Mouse (Mus musculus): ENCODE data around the gene Cep57l1. TPM values are rescaled to one million over a fixed set of nuclear protein-coding genes. Genes with fewer than 3 reads are reported as not detected.

The Cep57l1 gene
- polyA plus RNA-seq, 1 experiment from 2014 or later = 19.7 TPM

GRCm38 (mm10) chr10:41719587-41719986, 90.1 kb downstream of the Cep57l1 start:
- no peaks in the 10 kb centered on the region for H3K27me3 ChIP-seq
- peaks cover 15% of the 10 kb centered on the region for H3K4me1 ChIP-seq
- no peak overlapping the region for H3K27ac ChIP-seq
- no peak overlapping the region for H3K9ac ChIP-seq
- H3K36me3 ChIP-seq = no peaks in the 10 kb centered on the region
- H3K9me3 ChIP-seq (replicated peaks) = no peaks in the 10 kb centered on the region
- H3K4me3 ChIP-seq = no peak overlapping the region
- WGBS = 62% methylated on average over 9 of the region's 9 CpGs
- ATAC-seq (ENCODE audit: low FRiP score) = no peak
- H3K4me2 ChIP-seq (replicated peaks) = no peak overlapping the region

- H3K4me3 ChIP-seq = no peak within 1 kb of the TSS
- WGBS = 43% methylated on average over 15 of the region's 15 CpGs
- H3K27me3 ChIP-seq = no peaks in the 10 kb centered on the region
- no peak within 1 kb of the TSS for H3K9ac ChIP-seq
- peak within 1 kb of the TSS; percentile 30 for H3K4me2 ChIP-seq (replicated peaks)
- H3K9me3 ChIP-seq (replicated peaks) = no peaks in the 10 kb centered on the region
- no peaks in the 10 kb centered on the region for H3K36me3 ChIP-seq
- peaks cover 15% of the 10 kb centered on the region for H3K4me1 ChIP-seq
- 0 out of 2 replicates have a peak within 1 kb of the TSS, but pooled peaks have one; percentile 30 for H3K27ac ChIP-seq
- ATAC-seq (ENCODE audit: low FRiP score) = peak; percentile 66
Observed at GRCm38 (mm10) chr10:41716029-41716897, 93.4 kb downstream of the Cep57l1 start, which contains the start of gene Ccdc162. Gene Ccdc162, minus strand, starts transcription at chr10:41716634.

GRCm38 (mm10) chr10:41715557-41715956, 94.1 kb downstream of the Cep57l1 start:
- 70% methylated on average over 14 of the region's 14 CpGs for WGBS
- no peaks in the 10 kb centered on the region for H3K36me3 ChIP-seq
- ATAC-seq (ENCODE audit: low FRiP score) = no peak
- no peak overlapping the region for H3K9ac ChIP-seq
- no peaks in the 10 kb centered on the region for H3K9me3 ChIP-seq (replicated peaks)
- peaks cover 15% of the 10 kb centered on the region for H3K4me1 ChIP-seq
- H3K4me2 ChIP-seq (replicated peaks) = peak overlapping the region; percentile 30; the same call in 1 of the 2 replicates
- H3K27me3 ChIP-seq = no peaks in the 10 kb centered on the region
- H3K27ac ChIP-seq = no peak overlapping the region
- H3K4me3 ChIP-seq = no peak overlapping the region

- Histone ChIP-seq H3K27me3 (no peaks in the 10 kb centered on the region), H3K9me3 (replicated peaks) (no peaks in the 10 kb centered on the region), H3K4me3 (no peak overlapping the region), H3K4me2 (replicated peaks) (no peak overlapping the region), H3K27ac (no peak overlapping the region), H3K4me1 (peaks cover 9% of the 10 kb centered on the region), H3K9ac (no peak overlapping the region), H3K36me3 (no peaks in the 10 kb centered on the region)
- WGBS = 37% methylated on average over 7 of the region's 7 CpGs
- ATAC-seq (ENCODE audit: low FRiP score) = no peak
Observed at GRCm38 (mm10) chr10:41711467-41711866, 98.2 kb downstream of the Cep57l1 start.

- Histone ChIP-seq H3K36me3 (no peaks in the 10 kb centered on the region), H3K9ac (no peak overlapping the region), H3K9me3 (replicated peaks) (no peaks in the 10 kb centered on the region), H3K27me3 (no peaks in the 10 kb centered on the region), H3K4me1 (peaks cover 2% of the 10 kb centered on the region; the same call in 1 of the 2 replicates), H3K4me2 (replicated peaks) (no peak overlapping the region), H3K4me3 (no peak overlapping the region), H3K27ac (no peak overlapping the region)
- no peak for ATAC-seq (ENCODE audit: low FRiP score)
- WGBS = 95% methylated on average over 8 of the region's 8 CpGs
Observed at GRCm38 (mm10) chr10:41710773-41711172, 98.9 kb downstream of the Cep57l1 start.

GRCm38 (mm10) chr10:41709341-41709740, 100.3 kb downstream of the Cep57l1 start:
- H3K36me3 ChIP-seq = no peaks in the 10 kb centered on the region
- no peak for ATAC-seq (ENCODE audit: low FRiP score)
- H3K27ac ChIP-seq = no peak overlapping the region
- H3K4me3 ChIP-seq = no peak overlapping the region
- no peaks in the 10 kb centered on the region for H3K27me3 ChIP-seq
- 94% methylated on average over 8 of the region's 8 CpGs for WGBS
- H3K4me1 ChIP-seq = no peaks in the 10 kb centered on the region
- no peak overlapping the region for H3K9ac ChIP-seq
- no peaks in the 10 kb centered on the region for H3K9me3 ChIP-seq (replicated peaks)
- H3K4me2 ChIP-seq (replicated peaks) = no peak overlapping the region

- H3K4me2 ChIP-seq (replicated peaks) = no peak overlapping the region
- 82% methylated on average over 5 of the region's 5 CpGs for WGBS
- ATAC-seq (ENCODE audit: low FRiP score) = no peak
Observed at GRCm38 (mm10) chr10:41699669-41700068, 110.0 kb downstream of the Cep57l1 start.

GRCm38 (mm10) chr10:41697040-41697439, 112.6 kb downstream of the Cep57l1 start:
- no peak for ATAC-seq (ENCODE audit: low FRiP score)
- Histone ChIP-seq H3K4me1 (no peaks in the 10 kb centered on the region), H3K27me3 (no peaks in the 10 kb centered on the region), H3K27ac (no peak overlapping the region), H3K9me3 (replicated peaks) (no peaks in the 10 kb centered on the region), H3K4me3 (no peak overlapping the region), H3K9ac (no peak overlapping the region), H3K36me3 (no peaks in the 10 kb centered on the region), H3K4me2 (replicated peaks) (no peak overlapping the region)
- WGBS = 80% methylated on average over 11 of the region's 11 CpGs

More at GRCm38 (mm10) chr10:41699669-41700068, 110.0 kb downstream of the Cep57l1 start:
- H3K9me3 ChIP-seq (replicated peaks) = no peaks in the 10 kb centered on the region
- H3K9ac ChIP-seq = no peak overlapping the region
- H3K27me3 ChIP-seq = no peaks in the 10 kb centered on the region
- no peaks in the 10 kb centered on the region for H3K4me1 ChIP-seq
- no peak overlapping the region for H3K27ac ChIP-seq
- no peak overlapping the region for H3K4me3 ChIP-seq
- H3K36me3 ChIP-seq = no peaks in the 10 kb centered on the region

- Histone ChIP-seq H3K9ac (no peak overlapping the region), H3K4me2 (replicated peaks) (no peak overlapping the region), H3K36me3 (no peaks in the 10 kb centered on the region), H3K27me3 (no peaks in the 10 kb centered on the region; the same call in 1 of the 2 replicates), H3K4me3 (no peak overlapping the region), H3K4me1 (no peaks in the 10 kb centered on the region), H3K9me3 (replicated peaks) (peaks cover 10% of the 10 kb centered on the region), H3K27ac (no peak overlapping the region)
- 66% methylated on average over 4 of the region's 4 CpGs for WGBS
- no peak for ATAC-seq (ENCODE audit: low FRiP score)
Observed at GRCm38 (mm10) chr10:41690978-41691377, 118.7 kb downstream of the Cep57l1 start.

GRCm38 (mm10) chr10:41689941-41690887, 119.5 kb downstream of the Cep57l1 start:
- H3K9ac ChIP-seq = peak overlapping the region; percentile 52
- H3K4me3 ChIP-seq = peak overlapping the region; percentile 42
- no peak overlapping the region for H3K27ac ChIP-seq
- H3K36me3 ChIP-seq = no peaks in the 10 kb centered on the region
- no peaks in the 10 kb centered on the region for H3K4me1 ChIP-seq
- peaks cover 4% of the 10 kb centered on the region; the same call in 1 of the 2 replicates for H3K27me3 ChIP-seq
- ATAC-seq (ENCODE audit: low FRiP score) = no peak
- peak overlapping the region; percentile 72 for H3K4me2 ChIP-seq (replicated peaks)
- WGBS = 23% methylated on average over 24 of the region's 24 CpGs
- H3K9me3 ChIP-seq (replicated peaks) = peaks cover 10% of the 10 kb centered on the region

GRCm38 (mm10) chr10:41684548-41684996, 125.1 kb downstream of the Cep57l1 start:
- Histone ChIP-seq H3K9ac (0 out of 2 replicates have a peak overlapping the region, but pooled peaks have one; percentile 1), H3K27ac (no peak overlapping the region), H3K9me3 (replicated peaks) (peaks cover 10% of the 10 kb centered on the region), H3K36me3 (no peaks in the 10 kb centered on the region), H3K4me2 (replicated peaks) (peak overlapping the region; percentile 19), H3K27me3 (peaks cover 20% of the 10 kb centered on the region), H3K4me1 (no peaks in the 10 kb centered on the region), H3K4me3 (no peak overlapping the region)
- no peak for ATAC-seq (ENCODE audit: low FRiP score)
- 5% methylated on average over 21 of the region's 21 CpGs for WGBS
